Mouse (Mus musculus) embryonic facial prominence, embryonic 15.5 days (tissue): Measurements from ENCODE around the gene Unc5cl. TPM values are rescaled to one million over a fixed set of nuclear protein-coding genes. Genes with fewer than 3 reads are reported as not detected.
A peak's percentile ranks its signal among the peaks of the same experiment; 100 is the strongest.

ENCODE experiments used
- ATAC-seq: fragments of 200-750 bp; cut with Nextera tagmentation; 2 replicates; pipeline ENCODE4 v1.8.0; 2017; ENCODE audit warnings: low read depth, moderate TSS enrichment; ENCODE audit not compliant: insufficient number of reproducible peaks, low FRiP score, low TSS enrichment
- H3K27ac ChIP-seq: fragments of 300-500 bp; sonication (generic); replicated peaks from 2 replicates; pipeline ENCODE4 v1.5.1; 2015; ENCODE audit warnings: mild to moderate bottlenecking, inconsistent platforms
- H3K27me3 ChIP-seq: fragments of 300-500 bp; sonication (generic); 2 replicates; pipeline ENCODE4 v1.6.1; 2015; ENCODE audit warnings: inconsistent platforms
- H3K36me3 ChIP-seq: fragments of 300-500 bp; sonication (generic); 2 replicates; pipeline ENCODE4 v1.6.1; 2015; ENCODE audit warnings: mild to moderate bottlenecking, inconsistent platforms
- H3K4me1 ChIP-seq: fragments of 300-500 bp; sonication (generic); 2 replicates; pipeline ENCODE4 v1.6.1; 2015; ENCODE audit warnings: inconsistent platforms
- H3K4me2 ChIP-seq: fragments of 300-500 bp; sonication (generic); replicated peaks from 2 replicates; pipeline ENCODE4 v1.6.1; 2015; ENCODE audit warnings: mild to moderate bottlenecking, inconsistent platforms
- H3K4me3 ChIP-seq: fragments of 300-500 bp; sonication (generic); replicated peaks from 2 replicates; pipeline ENCODE4 v1.5.1; 2015; ENCODE audit warnings: mild to moderate bottlenecking, inconsistent platforms
- H3K9ac ChIP-seq: fragments of 300-500 bp; sonication (generic); 2 replicates; pipeline ENCODE4 v1.6.1; 2015; ENCODE audit warnings: inconsistent platforms
- H3K9me3 ChIP-seq: fragments of 300-500 bp; sonication (generic); replicated peaks from 2 replicates; pipeline ENCODE4 v1.6.1; 2016; ENCODE audit warnings: inconsistent platforms
- WGBS: fragments of 180-500 bp; shearing (Covaris S2); methylation state at CpG from one replicate; pipeline ENCODE4 v1.1.7; 2015; 5-methylcytosine and 5-hydroxymethylcytosine counted together
- polyA plus RNA-seq: library from polyadenylated mRNA; unstranded; fragments of >200 nt; fragmentation: Nextera tagmentation; extraction: Ambion mirVana; gene quantifications from 2 replicates; pipeline ENCODE4 v1.2.1, GENCODE M21; 2015

The Unc5cl gene
- 0.43 TPM in 1 of 2 replicates, not detected in the other for polyA plus RNA-seq

GRCm38 (mm10) chr17:48454688-48455087 lies at the start of gene Unc5cl:
TSS of gene Unc5cl (plus strand) at chr17:48454901.
- ATAC-seq: no peak; the same call in 1 of the 2 replicates
- Histone ChIP-seq H3K9me3 (no peaks in the 10 kb centered on the region), H3K4me3 (no peak within 1 kb of the TSS), H3K9ac (no peak within 1 kb of the TSS), H3K36me3 (no peaks in the 10 kb centered on the region), H3K4me2 (no peak within 1 kb of the TSS), H3K4me1 (no peaks in the 10 kb centered on the region), H3K27ac (no peak within 1 kb of the TSS), H3K27me3 (no peaks in the 10 kb centered on the region)
- WGBS: 48% methylated on average over 11 of the region's 11 CpGs

GRCm38 (mm10) chr17:48407154-48407553 lies 47.5 kb upstream of the Unc5cl start:
- Histone ChIP-seq H3K9ac (no peak overlapping the region), H3K27me3 (no peaks in the 10 kb centered on the region)

GRCm38 (mm10) chr17:48407910-48408525 lies 46.7 kb upstream of the Unc5cl start:
- H3K27ac ChIP-seq: peak overlapping the region; percentile 100
- H3K27me3 ChIP-seq: no peaks in the 10 kb centered on the region
- H3K36me3 ChIP-seq: no peaks in the 10 kb centered on the region; the same call in 1 of the 2 replicates
- H3K4me3 ChIP-seq: peak overlapping the region; percentile 97
- no peaks in the 10 kb centered on the region for H3K9me3 ChIP-seq
- ATAC-seq: no peak
- peaks cover 24% of the 10 kb centered on the region for H3K4me1 ChIP-seq
- WGBS: 5% methylated on average over 8 of the region's 8 CpGs
- H3K9ac ChIP-seq: peak overlapping the region; percentile 99
- H3K4me2 ChIP-seq: peak overlapping the region; percentile 64

More at GRCm38 (mm10) chr17:48407154-48407553, 47.5 kb upstream of the Unc5cl start:
- Histone ChIP-seq H3K4me1 (peaks cover 24% of the 10 kb centered on the region), H3K4me2 (0 out of 2 replicates have a peak overlapping the region, but pooled peaks have one; percentile 64), H3K4me3 (no peak overlapping the region), H3K36me3 (no peaks in the 10 kb centered on the region; the same call in 1 of the 2 replicates), H3K27ac (no peak overlapping the region), H3K9me3 (no peaks in the 10 kb centered on the region)
- 83% methylated on average over 4 of the region's 4 CpGs for WGBS
- no peak for ATAC-seq

- under 1% methylated on average over 47 of the region's 47 CpGs for WGBS
- Histone ChIP-seq H3K9ac (peak overlapping the region; percentile 99), H3K4me1 (peaks cover 24% of the 10 kb centered on the region), H3K27me3 (no peaks in the 10 kb centered on the region), H3K4me2 (peak overlapping the region; percentile 64), H3K9me3 (no peaks in the 10 kb centered on the region), H3K36me3 (peaks cover 3% of the 10 kb centered on the region; the same call in 1 of the 2 replicates), H3K4me3 (peak overlapping the region; percentile 97), H3K27ac (peak overlapping the region; percentile 100)
- peak; percentile 9 for ATAC-seq
Observed at GRCm38 (mm10) chr17:48408526-48409291, 46.0 kb upstream of the Unc5cl start.

- peak within 1 kb of the TSS; percentile 100 for H3K27ac ChIP-seq
- H3K36me3 ChIP-seq: peaks cover 10% of the 10 kb centered on the region
- peak within 1 kb of the TSS; percentile 97 for H3K4me3 ChIP-seq
- H3K27me3 ChIP-seq: no peaks in the 10 kb centered on the region
- H3K9me3 ChIP-seq: no peaks in the 10 kb centered on the region
- under 1% methylated on average over 84 of the region's 84 CpGs for WGBS
- peaks cover 24% of the 10 kb centered on the region for H3K4me1 ChIP-seq
- peak; percentile 98 for ATAC-seq
- H3K4me2 ChIP-seq: peak within 1 kb of the TSS; percentile 68
- peak within 1 kb of the TSS; percentile 99 for H3K9ac ChIP-seq
Observed at GRCm38 (mm10) chr17:48409380-48410298, 45.1 kb upstream of the Unc5cl start, which contains the start of the genes Nfya and Oard1. TSS of gene Nfya (minus strand) at chr17:48409906. TSS of gene Oard1 (plus strand) at chr17:48410014.

GRCm38 (mm10) chr17:48410299-48410785 lies 44.4 kb upstream of the Unc5cl start:
- ATAC-seq: no peak; the same call in 1 of the 2 replicates
- WGBS: under 1% methylated on average over 13 of the region's 13 CpGs
- Histone ChIP-seq H3K27me3 (no peaks in the 10 kb centered on the region), H3K27ac (peak overlapping the region; percentile 100), H3K9ac (peak overlapping the region; percentile 81), H3K4me3 (peak overlapping the region; percentile 97), H3K4me2 (peak overlapping the region; percentile 68), H3K9me3 (no peaks in the 10 kb centered on the region), H3K4me1 (peaks cover 24% of the 10 kb centered on the region), H3K36me3 (peaks cover 17% of the 10 kb centered on the region)

GRCm38 (mm10) chr17:48411241-48411640 lies 43.5 kb upstream of the Unc5cl start:
- Histone ChIP-seq H3K27ac (peak overlapping the region; percentile 100), H3K4me2 (peak overlapping the region; percentile 68), H3K4me1 (peaks cover 24% of the 10 kb centered on the region), H3K27me3 (no peaks in the 10 kb centered on the region), H3K4me3 (peak overlapping the region; percentile 97), H3K9me3 (no peaks in the 10 kb centered on the region), H3K9ac (peak overlapping the region; percentile 81), H3K36me3 (peaks cover 24% of the 10 kb centered on the region)
- no peak for ATAC-seq
- WGBS: 39% methylated on average over 8 of the region's 8 CpGs

- Histone ChIP-seq H3K9me3 (no peaks in the 10 kb centered on the region), H3K36me3 (peaks cover 37% of the 10 kb centered on the region), H3K4me2 (no peak overlapping the region), H3K9ac (no peak overlapping the region), H3K4me1 (peaks cover 12% of the 10 kb centered on the region), H3K4me3 (no peak overlapping the region), H3K27me3 (no peaks in the 10 kb centered on the region), H3K27ac (no peak overlapping the region)
- ATAC-seq: no peak
- 82% methylated on average over 7 of the region's 7 CpGs for WGBS
Observed at GRCm38 (mm10) chr17:48416011-48416410, 38.7 kb upstream of the Unc5cl start.

GRCm38 (mm10) chr17:48416425-48417195 lies 38.1 kb upstream of the Unc5cl start:
- Histone ChIP-seq H3K27me3 (no peaks in the 10 kb centered on the region), H3K4me3 (no peak overlapping the region), H3K4me2 (no peak overlapping the region), H3K36me3 (peaks cover 37% of the 10 kb centered on the region), H3K27ac (no peak overlapping the region), H3K9me3 (no peaks in the 10 kb centered on the region), H3K4me1 (peaks cover 6% of the 10 kb centered on the region; the same call in 1 of the 2 replicates), H3K9ac (no peak overlapping the region)
- WGBS: 86% methylated on average over 14 of the region's 14 CpGs
- no peak for ATAC-seq

GRCm38 (mm10) chr17:48417521-48417920 lies 37.2 kb upstream of the Unc5cl start:
- Histone ChIP-seq H3K4me2 (no peak overlapping the region), H3K27ac (no peak overlapping the region), H3K4me3 (no peak overlapping the region), H3K9ac (no peak overlapping the region), H3K27me3 (no peaks in the 10 kb centered on the region), H3K4me1 (no peaks in the 10 kb centered on the region), H3K9me3 (no peaks in the 10 kb centered on the region), H3K36me3 (peaks cover 37% of the 10 kb centered on the region)
- ATAC-seq: no peak
- WGBS: 87% methylated on average over 6 of the region's 6 CpGs
